Mouse (Mus musculus): ENCODE data around the gene Cfi. TPM values are rescaled to one million over a fixed set of nuclear protein-coding genes. Genes with fewer than 3 reads are reported as not detected.

Gene Cfi
- total RNA-seq, 1 experiment from 2014 or later = not detected

DNA sequence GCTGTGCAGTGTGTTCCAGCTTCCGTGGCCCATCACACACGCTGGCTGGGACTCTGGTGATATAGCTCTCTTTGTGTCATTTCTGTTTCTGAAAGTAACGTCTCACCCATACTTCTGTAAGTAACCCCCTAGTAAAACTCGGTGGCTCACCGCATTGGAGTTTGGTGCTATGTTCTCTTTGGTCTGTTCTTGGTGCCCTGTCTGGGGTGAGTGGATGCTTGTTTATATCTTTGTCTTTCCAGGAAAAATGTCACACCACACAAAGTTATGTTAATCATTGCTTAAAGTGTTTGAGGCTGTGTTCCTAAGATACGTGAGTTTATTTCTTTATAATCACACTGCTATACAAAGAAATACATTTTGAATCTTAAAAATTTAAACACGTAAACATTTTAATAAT lies 11.2 kb downstream of the Cfi start:
- no peak for ATAC-seq (ENCODE audit: extremely low read depth, insufficient number of reproducible peaks, low FRiP score, poor library complexity, severe bottlenecking)

GRCm38 (mm10) chr3:129862592-129862991 lies 26.9 kb downstream of the Cfi start:
- no peak for ATAC-seq (ENCODE audit: extremely low read depth, insufficient number of reproducible peaks, low FRiP score, poor library complexity, severe bottlenecking)

DNA sequence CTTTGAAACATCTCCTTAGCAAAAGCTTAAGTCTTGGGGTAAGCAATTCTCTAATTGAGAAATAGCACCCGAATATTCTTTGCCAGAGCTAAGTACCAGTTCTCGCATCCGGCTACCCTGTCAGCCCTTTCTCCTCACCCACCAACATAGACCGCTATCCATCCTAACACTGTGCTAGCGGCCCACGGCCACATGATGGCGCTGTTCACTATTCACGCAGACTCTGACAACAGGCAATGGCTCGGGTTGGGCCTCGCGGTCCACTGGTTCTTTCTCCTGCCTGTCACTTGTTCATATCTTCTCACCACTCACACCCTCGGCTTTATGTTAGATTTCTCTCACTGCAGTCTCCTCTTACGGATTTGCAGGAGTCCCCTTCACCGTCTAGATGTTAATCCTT lies 28.0 kb downstream of the Cfi start:
- peak; percentile 58; the same call in 1 of the 2 replicates for ATAC-seq (ENCODE audit: extremely low read depth, insufficient number of reproducible peaks, low FRiP score, poor library complexity, severe bottlenecking)

DNA sequence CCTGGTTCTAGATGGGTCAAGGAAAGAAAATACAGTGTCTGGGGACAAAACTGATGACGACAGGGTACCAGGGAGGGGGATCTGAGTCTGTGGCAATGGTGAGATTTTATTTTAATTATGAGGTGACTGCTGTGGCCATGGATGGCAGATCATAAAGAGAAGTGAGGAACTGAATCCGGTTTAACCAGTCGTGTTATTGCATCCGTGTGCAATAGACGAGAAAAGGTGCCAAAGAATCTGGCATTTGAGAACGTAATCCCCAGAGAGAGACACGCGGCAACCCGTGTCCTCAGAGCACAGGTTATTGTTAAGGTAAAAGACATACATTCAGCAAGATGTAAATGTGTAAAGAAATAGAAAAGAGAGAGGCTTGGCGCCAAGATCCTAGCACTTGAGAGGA lies 41.6 kb downstream of the Cfi start:
- no peak for ATAC-seq (ENCODE audit: extremely low read depth, insufficient number of reproducible peaks, low FRiP score, poor library complexity, severe bottlenecking)

GRCm38 (mm10) chr3:129878405-129879021 lies 42.8 kb downstream of the Cfi start, which contains the start of gene Pla2g12a:
TSS of gene Pla2g12a (plus strand) at chr3:129878606.
- peak; percentile 53 for ATAC-seq (ENCODE audit: extremely low read depth, insufficient number of reproducible peaks, low FRiP score, poor library complexity, severe bottlenecking)

DNA sequence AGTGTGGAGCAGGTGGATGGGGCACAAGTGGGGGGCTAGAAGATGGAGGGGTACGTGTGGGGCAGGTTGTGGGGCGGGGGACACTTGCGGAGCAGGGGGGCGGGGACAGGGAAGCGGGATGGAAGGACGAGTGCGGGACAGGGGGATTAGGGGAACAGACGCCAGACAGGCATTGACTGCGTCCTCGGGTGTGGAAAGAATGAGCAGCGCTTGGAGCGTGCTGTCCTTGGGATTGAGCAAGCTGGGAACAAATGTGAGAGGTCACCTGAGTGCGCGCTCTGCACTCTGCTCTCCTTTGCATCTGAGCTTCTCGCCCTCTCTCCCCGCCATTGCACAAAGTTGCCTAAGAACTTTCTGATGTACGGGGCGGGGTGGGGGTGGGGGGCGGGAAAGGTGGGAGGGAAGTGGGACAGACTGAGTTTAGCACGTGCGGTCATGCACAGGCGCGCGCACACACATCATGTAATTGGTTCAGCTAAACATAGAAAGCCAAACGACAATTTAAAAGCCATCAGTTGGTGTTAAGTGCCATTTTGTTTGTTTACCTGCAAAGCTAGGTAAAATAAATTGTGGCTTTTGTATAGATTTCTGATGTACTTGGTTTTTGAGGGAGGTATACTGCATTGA lies 43.6 kb downstream of the Cfi start:
- ATAC-seq (ENCODE audit: extremely low read depth, insufficient number of reproducible peaks, low FRiP score, poor library complexity, severe bottlenecking) = 0 out of 2 replicates have a peak, but pooled peaks have one; percentile 27

- no peak for ATAC-seq (ENCODE audit: extremely low read depth, insufficient number of reproducible peaks, low FRiP score, poor library complexity, severe bottlenecking)
Observed at GRCm38 (mm10) chr3:129879913-129880312, 44.2 kb downstream of the Cfi start.

GRCm38 (mm10) chr3:129880925-129881593 lies 45.4 kb downstream of the Cfi start:
- ATAC-seq (ENCODE audit: extremely low read depth, insufficient number of reproducible peaks, low FRiP score, poor library complexity, severe bottlenecking) = no peak

GRCm38 (mm10) chr3:129885577-129885976 lies 49.9 kb downstream of the Cfi start:
- ATAC-seq (ENCODE audit: extremely low read depth, insufficient number of reproducible peaks, low FRiP score, poor library complexity, severe bottlenecking) = no peak

DNA sequence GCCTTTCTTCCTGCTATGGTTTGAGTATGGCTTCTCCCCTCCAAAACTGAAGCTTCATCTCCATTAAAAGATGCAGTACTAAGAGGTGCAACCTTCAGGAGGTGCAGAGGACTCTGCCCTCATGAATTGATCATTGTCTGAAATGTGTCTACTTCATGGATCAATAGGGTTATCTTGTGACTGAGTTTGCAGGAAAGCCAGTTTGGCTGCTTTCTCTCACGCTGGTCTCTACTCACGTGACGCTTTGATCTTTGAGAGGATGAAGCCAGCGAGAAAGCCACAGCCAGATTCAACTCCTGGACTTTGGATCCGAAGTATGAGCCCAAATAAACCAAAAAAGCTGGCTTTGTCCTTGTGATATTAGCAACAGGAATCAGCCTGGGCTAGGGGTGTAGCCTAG lies 50.7 kb downstream of the Cfi start:
- ATAC-seq (ENCODE audit: extremely low read depth, insufficient number of reproducible peaks, low FRiP score, poor library complexity, severe bottlenecking) = no peak

DNA sequence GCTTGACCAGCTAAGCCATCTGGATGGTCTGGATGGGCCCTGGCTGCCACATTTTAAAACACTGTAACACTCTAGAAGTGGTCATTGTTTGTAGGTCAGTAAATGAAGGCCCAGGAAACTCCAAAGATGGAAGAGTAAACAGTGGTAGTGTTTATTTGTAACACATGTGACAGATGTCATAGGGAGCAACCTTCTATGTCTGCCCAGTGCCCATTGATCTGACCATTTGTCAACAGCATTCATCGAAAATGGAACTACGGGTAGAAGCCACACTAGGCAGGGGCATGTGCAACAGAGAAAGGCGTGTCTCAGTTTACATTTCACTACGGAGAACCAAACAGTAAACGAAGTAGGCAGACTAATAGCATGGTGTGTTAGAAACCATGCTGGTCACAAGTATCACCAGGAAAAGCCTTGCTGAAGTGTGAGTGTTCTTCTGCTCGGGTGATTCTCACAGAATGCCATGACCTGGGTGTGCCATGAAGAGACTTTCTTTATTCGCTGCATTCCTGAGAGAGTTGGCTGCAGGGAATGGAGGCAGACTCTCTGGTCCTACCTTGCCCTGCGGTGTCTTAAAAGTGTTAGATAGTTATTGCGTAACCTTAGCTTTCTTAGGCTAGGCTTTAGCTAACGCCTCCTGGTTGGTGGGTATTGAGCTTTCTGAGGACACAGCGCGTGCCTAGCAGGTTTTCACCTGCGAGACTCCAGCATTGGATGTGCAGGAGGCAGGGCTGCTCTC lies 52.3 kb downstream of the Cfi start:
- ATAC-seq (ENCODE audit: extremely low read depth, insufficient number of reproducible peaks, low FRiP score, poor library complexity, severe bottlenecking) = no peak

DNA sequence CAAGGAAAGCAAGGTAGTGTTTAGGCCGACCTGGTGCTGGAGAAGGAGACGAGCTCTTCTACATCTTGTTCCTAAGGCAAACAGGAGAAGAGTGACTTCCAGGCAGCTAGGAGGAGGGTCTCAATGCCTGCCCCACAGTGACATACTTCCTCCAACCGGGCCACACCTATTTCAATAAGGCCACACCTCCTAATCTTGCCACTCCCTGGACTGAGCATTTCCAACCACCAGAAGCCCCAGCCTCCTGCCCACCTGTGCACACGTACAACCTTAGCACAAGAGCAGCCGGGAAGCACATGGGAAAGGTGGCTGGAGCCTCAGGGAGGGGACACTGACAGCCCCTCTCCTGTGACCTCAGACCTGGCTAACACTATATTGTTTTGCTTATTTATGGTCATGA lies 56.3 kb downstream of the Cfi start:
- no peak for ATAC-seq (ENCODE audit: extremely low read depth, insufficient number of reproducible peaks, low FRiP score, poor library complexity, severe bottlenecking)

- no peak for ATAC-seq (ENCODE audit: extremely low read depth, insufficient number of reproducible peaks, low FRiP score, poor library complexity, severe bottlenecking)
Observed at GRCm38 (mm10) chr3:129893143-129893542, 57.5 kb downstream of the Cfi start.

DNA sequence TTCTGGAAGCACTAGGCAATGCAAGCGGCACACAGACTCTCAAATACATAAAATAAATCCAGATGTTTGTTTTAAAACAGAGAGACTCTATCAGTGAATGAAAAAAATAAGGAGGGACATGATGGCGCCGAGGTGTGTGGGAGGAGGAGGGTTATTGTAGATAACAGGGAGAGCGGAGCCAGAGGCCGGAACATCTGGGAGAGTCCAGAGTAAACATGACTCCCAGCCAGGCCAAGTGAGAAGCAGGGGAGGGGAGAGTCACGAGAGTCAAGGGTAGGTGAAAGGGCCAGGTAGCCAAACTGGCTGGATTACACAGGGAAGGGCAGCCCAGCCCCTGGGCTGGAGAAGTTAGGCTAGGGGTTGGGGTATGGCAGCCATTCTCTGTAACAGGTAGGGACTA lies 60.9 kb downstream of the Cfi start:
- ATAC-seq (ENCODE audit: extremely low read depth, insufficient number of reproducible peaks, low FRiP score, poor library complexity, severe bottlenecking) = no peak

GRCm38 (mm10) chr3:129898886-129899285 lies 63.2 kb downstream of the Cfi start:
- ATAC-seq (ENCODE audit: extremely low read depth, insufficient number of reproducible peaks, low FRiP score, poor library complexity, severe bottlenecking) = no peak

GRCm38 (mm10) chr3:129901271-129901809 lies 65.7 kb downstream of the Cfi start, which contains the start of gene Casp6:
TSS of gene Casp6 (plus strand) at chr3:129901425.
- ATAC-seq (ENCODE audit: extremely low read depth, insufficient number of reproducible peaks, low FRiP score, poor library complexity, severe bottlenecking) = peak; percentile 90

- no peak for ATAC-seq (ENCODE audit: extremely low read depth, insufficient number of reproducible peaks, low FRiP score, poor library complexity, severe bottlenecking)
Observed at GRCm38 (mm10) chr3:129903369-129903768, 67.7 kb downstream of the Cfi start.

GRCm38 (mm10) chr3:129903866-129904265 lies 68.2 kb downstream of the Cfi start:
- ATAC-seq (ENCODE audit: extremely low read depth, insufficient number of reproducible peaks, low FRiP score, poor library complexity, severe bottlenecking) = no peak

- no peak for ATAC-seq (ENCODE audit: extremely low read depth, insufficient number of reproducible peaks, low FRiP score, poor library complexity, severe bottlenecking)
Observed at GRCm38 (mm10) chr3:129904381-129905132, 68.9 kb downstream of the Cfi start.
